In genomic region chr7:89772906-89773305, GRCm38 (mm10) we compare ENCODE assay signal across 19 mouse cellular contexts.
DNase-seq lines count a peak whose midpoint lies in the region; ATAC-seq and TF ChIP-seq lines count a peak whose summit lies in the region.
"Had no signal": no experiment of that assay in that cellular context is flagged by ENCODE, and none has a peak within 500 bp of the region (broad histone marks: within the 10 kb centered on the region; RNA-seq: fewer than 3 reads in every experiment).

No protein-coding gene starts in this region.

- no peak for TF ChIP-seq EP300 in lung, postnatal 0 days (IDR thresholded peaks at IDR 0.05)

- peaks cover 3% of the 10 kb centered on the region; the same call in 1 of the 2 replicates for H3K9me3 ChIP-seq in lung, postnatal 0 days (ENCODE audit: low read length)
- H3K9me3 ChIP-seq in stomach, embryonic 15.5 days, result no peaks in the 10 kb centered on the region
- H3K9me3 ChIP-seq: embryonic facial prominence, embryonic 10.5 days; forebrain, embryonic 15.5 days; hindbrain, embryonic 10.5 days; limb, embryonic 13.5 days; liver, embryonic 13.5 days had no signal

- TF ChIP-seq CTCF in lung, postnatal 0 days (IDR thresholded peaks at IDR 0.05), result no peak

- no peaks in the 10 kb centered on the region for H3K36me3 ChIP-seq in lung, postnatal 0 days (ENCODE audit: insufficient read depth, low read length)
- no peaks in the 10 kb centered on the region for H3K36me3 ChIP-seq in stomach, embryonic 15.5 days
- H3K36me3 ChIP-seq: embryonic facial prominence, embryonic 10.5 days; forebrain, embryonic 15.5 days; hindbrain, embryonic 10.5 days; limb, embryonic 13.5 days; liver, embryonic 13.5 days had no signal

- H3K4me1 ChIP-seq in lung, postnatal 0 days (ENCODE audit: insufficient read depth, low read depth, low read length), result peaks cover 22% of the 10 kb centered on the region; the same call in 1 of the 2 replicates
- peaks cover 15% of the 10 kb centered on the region for H3K4me1 ChIP-seq in stomach, embryonic 15.5 days
- H3K4me1 ChIP-seq: liver, embryonic 13.5 days had no signal

- H3K4me3 ChIP-seq in lung, postnatal 0 days (ENCODE audit: low read depth, low read length), result no peak overlapping the region
- H3K4me3 ChIP-seq in stomach, embryonic 15.5 days (replicated peaks), result no peak overlapping the region
- H3K4me3 ChIP-seq: embryonic facial prominence, embryonic 10.5 days; forebrain, embryonic 15.5 days; hindbrain, embryonic 10.5 days; limb, embryonic 13.5 days; liver, embryonic 13.5 days had no signal

- H3K9ac ChIP-seq in lung, postnatal 0 days (replicated peaks; ENCODE audit: low read depth), result no peak overlapping the region
- no peak overlapping the region for H3K9ac ChIP-seq in stomach, embryonic 15.5 days
- H3K9ac ChIP-seq: forebrain, embryonic 15.5 days; limb, embryonic 13.5 days; liver, embryonic 13.5 days had no signal

- DNase-seq in kidney, adult 18-20 months, result peak; percentile 3
- no peak for DNase-seq in kidney, adult 11 months
- DNase-seq in lung, postnatal 0 days (ENCODE audit: low spot score), result no peak
- DNase-seq in lung, postnatal 25 days (ENCODE audit: low spot score), result no peak
- DNase-seq in ZHBTc4 (ENCODE audit: low read depth, low spot score), result peak; percentile 66
- no peak for DNase-seq in urinary bladder, adult 18-20 months (ENCODE audit: low spot score in 2 of 2)
- no peak for DNase-seq in cerebellum, adult 11-12 months
- DNase-seq: B cell, adult 2 months; cerebellum, adult 9-10 months; gastrocnemius, postnatal 25 days; liver, embryonic 13.5 days; midbrain, embryonic 14.5 days; right cerebral cortex, postnatal 14 days had no signal

- no peak overlapping the region for H3K4me2 ChIP-seq in lung, postnatal 0 days (replicated peaks; ENCODE audit: low read depth, low read length)
- no peak overlapping the region for H3K4me2 ChIP-seq in stomach, embryonic 15.5 days
- H3K4me2 ChIP-seq: forebrain, embryonic 15.5 days; limb, embryonic 13.5 days; liver, embryonic 13.5 days had no signal

- no peaks in the 10 kb centered on the region for H3K27me3 ChIP-seq in lung, postnatal 0 days (replicated peaks; ENCODE audit: insufficient read depth, low read length)
- H3K27me3 ChIP-seq in stomach, embryonic 15.5 days (replicated peaks), result no peaks in the 10 kb centered on the region
- H3K27me3 ChIP-seq: CH12.LX; forebrain, embryonic 15.5 days; limb, embryonic 13.5 days; liver, embryonic 13.5 days had no signal

- peak overlapping the region; percentile 62 for H3K27ac ChIP-seq in lung, postnatal 0 days (ENCODE audit: low read length)
- peak overlapping the region; percentile 27; the same call in 1 of the 2 replicates for H3K27ac ChIP-seq in stomach, embryonic 15.5 days
- H3K27ac ChIP-seq: forebrain, embryonic 15.5 days; liver, embryonic 13.5 days had no signal

- WGBS in lung, postnatal 0 days, result 46% methylated on average over 5 of the region's 5 CpGs
- 65% methylated on average over 5 of the region's 5 CpGs for WGBS in stomach, embryonic 15.5 days

- peak; percentile 27 for ATAC-seq in lung, postnatal 0 days
- ATAC-seq in stomach, embryonic 15.5 days (ENCODE audit: insufficient read depth, low FRiP score, low read depth), result no peak
- ATAC-seq: forebrain, embryonic 15.5 days had no signal

Comparison
In these comparisons a context has a peak if more than half of its experiments do, and no peak if none do; other contexts are left out.
1. DNase-seq: peak in kidney, adult 18-20 months (single experiment) and ZHBTc4 (single experiment); none in kidney, adult 11 months (single experiment), lung, postnatal 0 days (single experiment), lung, postnatal 25 days (single experiment), urinary bladder, adult 18-20 months (0 of 2) and cerebellum, adult 11-12 months (single experiment).